Mouse (Mus musculus) frontal cortex, postnatal 36 days (tissue): ENCODE measurements around the gene Ift52.
"Not testable (repeated sequence)": the region's sequence is repeated elsewhere in the genome, so short reads cannot be mapped to it uniquely, and the experiment has no call there.

Experiments
- DNase-seq, 2 experiments: peaks; one replicate each; pipeline ENCODE4 v3.0.0; 2022; ENCODE audit warnings: low spot score in 2 of 2

Ift52 gene

DNA sequence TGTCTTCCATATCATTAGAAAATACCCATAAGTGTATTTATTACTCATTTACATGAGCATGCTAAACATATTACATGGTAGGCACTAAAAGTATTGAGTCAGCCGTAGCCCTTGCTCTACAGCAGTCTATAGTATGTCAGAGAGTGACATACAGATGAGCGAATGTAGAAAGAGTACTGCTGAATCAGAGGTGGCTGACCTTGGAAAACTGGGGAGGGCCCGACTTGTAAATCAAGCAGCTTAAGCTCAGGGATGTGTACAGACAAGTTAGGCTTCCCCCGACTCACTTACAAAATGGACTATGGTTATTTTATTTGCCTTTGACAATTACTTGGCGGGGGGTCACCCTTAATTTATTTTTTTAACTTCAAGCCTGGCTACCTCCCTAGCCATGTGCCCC lies 14.1 kb downstream of the Ift52 start:
- DNase-seq: no peak

DNA sequence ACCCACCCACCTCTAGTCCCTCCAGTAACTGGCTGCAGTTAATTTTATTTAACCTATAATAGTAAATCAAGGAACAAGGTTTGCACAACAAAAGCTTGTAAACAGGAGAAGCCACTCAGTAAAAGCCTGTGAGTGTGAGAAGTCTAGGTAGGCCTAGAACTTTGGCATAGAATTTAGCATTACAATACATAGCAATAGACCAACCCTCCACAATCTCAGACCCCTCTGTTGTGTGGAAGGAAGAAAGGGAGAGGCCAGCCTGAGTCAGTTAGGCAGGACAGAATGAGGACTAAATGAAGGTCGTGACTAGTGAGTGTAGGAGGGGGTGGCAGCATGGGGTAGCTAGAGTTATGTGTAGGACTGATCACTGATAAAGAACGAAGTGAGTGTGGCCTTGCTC lies 14.6 kb downstream of the Ift52 start:
- no peak for DNase-seq

DNA sequence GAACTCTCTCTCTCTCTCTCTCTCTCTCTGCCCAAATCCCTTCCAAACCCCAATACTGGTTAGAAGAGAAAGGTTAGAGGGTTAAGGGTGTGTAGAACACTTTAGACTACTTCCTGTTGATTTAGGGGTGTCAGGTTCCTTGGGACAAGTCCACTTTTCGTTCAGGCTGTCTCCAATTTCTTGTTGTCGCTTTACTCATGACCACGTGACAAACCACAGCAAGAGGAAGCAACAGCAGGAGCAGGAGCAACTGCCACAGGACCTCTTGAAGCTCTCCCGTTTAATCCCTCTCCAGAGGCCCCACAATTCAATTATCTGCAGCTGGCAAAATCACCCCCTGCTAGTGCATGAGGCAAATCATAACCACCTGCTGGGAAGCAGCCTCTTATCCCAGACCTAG lies 15.5 kb downstream of the Ift52 start:
- DNase-seq: no peak

DNA sequence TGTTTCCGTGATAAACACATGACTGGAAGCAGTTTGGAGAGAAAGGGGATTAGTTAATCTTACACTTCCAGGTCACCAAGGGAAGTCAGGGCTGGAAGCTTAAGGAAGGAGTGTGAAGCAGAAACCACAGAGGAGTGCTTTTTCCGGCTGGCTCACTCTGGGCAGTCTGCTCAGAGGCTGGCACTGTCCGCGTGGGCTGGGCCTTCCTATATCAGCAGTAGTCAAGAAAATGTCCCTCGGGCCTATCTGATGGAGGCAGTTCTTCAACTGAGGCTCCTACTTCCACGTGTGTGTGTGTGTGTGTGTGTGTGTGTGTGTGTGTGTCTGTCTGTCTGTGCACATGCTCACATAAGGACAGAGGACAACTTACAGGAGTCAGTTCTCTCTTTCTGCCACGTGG lies 22.8 kb downstream of the Ift52 start:
- DNase-seq: no peak

DNA sequence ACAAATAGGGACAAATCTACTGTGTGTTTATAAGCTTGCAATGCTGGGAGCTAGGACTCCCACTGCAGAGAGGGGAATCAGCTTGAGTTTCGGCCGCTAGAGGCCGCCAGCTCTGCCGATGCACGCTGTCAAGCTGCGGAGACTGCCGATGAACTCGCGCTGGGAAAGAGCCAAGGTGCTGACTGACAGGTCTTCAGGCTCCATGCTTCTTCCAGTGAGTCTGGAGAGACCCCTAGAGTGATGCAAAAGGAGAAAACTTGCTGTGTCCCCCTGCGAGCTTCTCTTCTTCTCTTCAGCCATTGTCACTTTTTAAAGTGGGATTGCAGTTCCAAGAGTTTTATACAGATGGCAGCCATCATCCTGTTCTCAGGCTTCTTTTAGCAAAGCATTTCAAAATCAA lies 31.0 kb downstream of the Ift52 start:
- DNase-seq: peak; percentile 65 to 77

DNA sequence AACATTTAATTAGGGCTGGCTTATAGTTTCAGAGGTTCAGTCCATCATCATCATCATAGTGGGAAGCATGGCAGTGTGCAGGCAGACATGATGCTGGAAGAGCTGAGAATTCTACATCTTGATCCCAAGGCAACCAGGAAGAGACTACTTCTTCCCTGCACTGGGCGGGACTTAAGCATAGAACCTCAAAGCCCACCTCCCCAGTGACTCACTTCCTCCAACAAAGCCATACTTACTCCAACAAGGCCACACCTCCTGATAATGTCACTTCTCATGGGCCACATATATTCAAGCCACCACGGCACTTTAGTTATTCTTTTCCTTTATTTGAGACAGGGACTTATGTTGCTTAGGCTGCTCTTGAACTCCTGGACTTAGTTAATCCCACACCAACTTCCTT lies 32.0 kb downstream of the Ift52 start:
- no peak for DNase-seq

DNA sequence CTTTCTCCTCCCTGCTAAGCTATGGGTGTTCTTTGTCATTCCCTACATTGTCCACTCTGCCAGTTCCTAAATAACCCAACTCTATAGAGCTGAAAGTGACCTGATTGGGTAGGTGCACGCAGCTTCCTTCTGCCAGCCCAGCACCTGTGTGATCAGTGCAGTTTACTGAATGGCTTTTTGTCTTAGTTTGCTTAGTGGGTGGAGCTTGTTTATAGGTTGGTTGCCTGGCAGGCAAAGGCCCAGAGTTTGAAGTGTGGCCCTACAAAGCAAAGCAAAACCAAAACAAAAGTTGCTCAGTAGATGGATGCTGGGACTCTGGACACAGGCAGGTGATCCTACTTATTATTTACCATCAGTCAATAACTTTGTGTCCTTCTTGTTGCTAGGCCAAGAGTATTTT lies 34.5 kb downstream of the Ift52 start:
- no peak for DNase-seq

DNA sequence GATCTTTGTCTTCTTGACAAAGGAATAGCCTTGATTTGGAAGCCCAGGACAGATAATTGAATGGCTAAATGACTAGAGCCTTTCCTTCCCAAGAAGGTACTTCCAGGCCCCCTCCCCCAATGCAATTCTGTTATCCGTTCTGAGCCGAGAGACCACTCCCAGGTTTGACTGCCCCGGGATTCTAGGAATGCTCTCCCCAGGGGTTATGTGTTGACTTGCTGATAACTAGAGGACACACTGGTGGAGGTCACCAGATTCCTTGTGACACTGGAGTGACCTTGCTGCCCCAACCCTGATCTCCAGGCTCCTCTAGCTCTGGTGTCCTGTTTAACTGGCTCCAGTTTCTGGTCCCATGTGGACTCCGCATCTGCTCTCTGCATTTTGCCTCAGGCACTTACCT lies 34.9 kb downstream of the Ift52 start:
- no peak for DNase-seq

DNA sequence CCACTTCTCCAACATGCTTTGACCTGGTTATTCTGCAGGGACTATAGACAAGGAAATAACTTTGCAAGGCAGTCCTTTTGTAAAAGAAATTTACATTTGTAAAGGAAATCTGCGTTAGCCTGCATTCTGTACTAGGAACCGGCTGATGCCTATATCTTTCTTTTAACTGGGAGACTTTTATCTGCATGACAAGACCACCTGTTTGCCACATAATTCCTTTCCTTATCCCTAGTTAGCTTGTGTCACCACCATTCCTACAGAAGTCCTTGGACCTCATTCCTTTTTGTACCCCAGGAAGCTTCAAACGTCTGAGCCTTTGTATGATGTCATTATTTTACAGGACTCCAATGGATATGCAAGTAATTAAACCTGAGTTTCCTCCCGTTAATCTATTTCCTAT lies 35.7 kb downstream of the Ift52 start:
- DNase-seq: no peak

DNA sequence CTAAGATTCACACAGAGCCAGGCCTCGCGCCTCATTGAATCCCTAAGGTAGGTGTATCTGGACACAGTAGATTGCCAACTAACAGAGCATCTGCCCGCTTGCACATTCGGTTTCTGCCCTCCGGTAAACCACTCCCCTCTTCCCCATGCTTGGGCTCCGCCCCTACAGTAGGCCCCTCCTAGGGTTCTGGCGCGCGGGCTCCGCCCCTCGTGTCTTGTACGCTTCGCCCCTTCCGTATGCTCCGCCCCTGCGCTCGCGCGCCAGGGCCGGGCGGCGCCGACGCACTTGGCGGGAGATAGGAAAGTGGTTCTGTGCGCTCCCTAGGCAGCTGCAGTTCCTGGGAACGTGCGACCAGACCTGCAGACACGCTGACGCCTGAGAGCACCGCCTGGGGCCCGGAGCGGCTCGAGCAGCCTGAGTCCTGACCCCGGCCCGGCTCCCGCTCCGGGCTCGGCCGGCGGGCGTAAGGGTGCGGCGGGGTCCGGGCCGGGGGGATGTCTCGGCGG lies 37.2 kb downstream of the Ift52 start, which contains the start of gene Mybl2:
Mybl2 (plus strand) TSS at position 353 of the 506 bp plus-strand sequence.
- DNase-seq: peak; percentile 80 to 81

DNA sequence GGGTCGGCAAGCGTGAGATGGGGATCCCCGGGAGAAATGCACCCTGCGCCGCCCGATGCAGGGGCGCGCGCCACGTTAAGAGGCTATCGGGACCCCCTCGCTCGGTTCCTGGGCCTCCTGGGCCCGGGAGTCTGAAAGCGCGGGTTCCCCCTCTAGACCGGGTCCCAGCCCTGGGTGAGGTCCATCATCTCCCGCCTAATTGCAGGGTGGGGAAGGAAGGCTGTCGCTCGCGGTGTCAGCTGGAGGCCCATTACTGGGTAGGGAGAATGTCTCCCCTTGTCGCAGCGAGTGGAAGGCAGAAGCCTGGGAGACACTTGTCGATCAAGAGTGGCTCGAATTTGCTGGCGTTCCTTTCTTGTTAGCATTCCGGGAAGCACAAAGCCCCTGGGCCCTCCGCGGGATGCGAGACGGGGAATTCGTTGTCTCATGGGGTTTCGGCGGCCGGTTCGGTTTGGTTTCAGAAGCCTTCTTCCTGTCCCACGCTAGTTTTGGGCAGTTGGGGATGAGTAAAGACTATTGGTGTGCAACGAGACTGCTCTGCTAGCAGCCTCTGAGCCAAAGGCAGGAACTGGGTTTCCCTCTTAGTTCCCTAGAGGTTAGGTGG lies 37.8 kb downstream of the Ift52 start:
- DNase-seq: no peak

DNA sequence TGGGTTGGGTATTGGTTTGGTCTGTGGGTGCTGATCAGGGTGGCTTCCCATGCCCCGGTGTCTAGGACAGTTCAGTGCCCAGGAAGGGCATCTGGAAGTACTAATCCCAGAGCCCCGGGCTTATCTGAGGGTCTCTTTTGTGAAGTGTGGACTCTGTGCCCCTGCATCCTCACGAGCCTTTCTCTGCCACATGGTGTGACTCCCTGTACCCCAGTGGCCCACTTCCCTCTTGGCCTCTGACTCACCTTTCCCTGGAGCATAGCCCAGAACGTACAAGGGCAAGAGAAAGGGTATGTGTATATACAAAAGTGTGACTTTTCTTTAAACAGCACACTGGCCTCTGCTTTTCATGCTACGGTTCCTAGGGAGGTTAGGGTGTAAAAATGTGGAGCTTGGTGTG lies 38.6 kb downstream of the Ift52 start:
- no peak for DNase-seq

DNA sequence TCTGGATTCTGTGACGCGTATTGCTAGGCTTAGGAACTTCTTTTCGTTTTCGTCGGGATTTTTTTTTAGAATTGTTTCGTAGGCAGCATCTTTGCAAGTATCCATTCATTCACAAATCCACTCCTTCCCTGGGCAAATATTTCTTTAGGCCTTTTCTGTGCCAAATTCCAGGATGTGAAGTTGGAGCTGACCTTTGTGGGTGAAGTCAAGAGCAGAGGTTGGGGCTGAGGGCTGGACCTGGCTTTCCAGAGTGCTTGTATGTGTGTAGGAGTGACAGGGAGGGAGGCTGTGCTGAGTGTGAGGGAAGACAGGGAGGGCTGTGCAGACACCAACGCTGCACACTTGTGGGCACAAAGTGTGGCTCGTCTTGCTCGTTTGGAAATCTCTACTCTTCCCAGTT lies 39.4 kb downstream of the Ift52 start:
- DNase-seq: no peak

DNA sequence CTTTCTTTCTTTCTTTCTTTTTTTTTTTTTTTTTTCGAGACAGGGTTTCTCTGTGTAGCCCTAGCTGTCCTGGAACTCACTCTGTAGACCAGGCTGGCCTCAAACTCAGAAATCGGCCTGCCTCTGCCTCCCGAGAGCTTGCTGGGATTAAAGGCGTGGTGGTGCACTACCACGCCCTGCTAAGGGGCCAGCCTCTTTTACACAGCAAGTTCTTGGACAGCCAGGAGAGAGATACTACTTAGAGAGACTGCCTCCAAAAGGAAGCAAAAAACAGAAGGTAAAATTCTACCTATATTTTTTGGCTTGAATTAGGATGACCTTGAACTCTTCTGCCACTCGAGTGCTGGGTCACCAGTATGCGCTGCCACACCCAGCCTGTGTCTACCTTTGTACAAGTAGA lies 41.8 kb downstream of the Ift52 start:
- not testable (repeated sequence) for DNase-seq

DNA sequence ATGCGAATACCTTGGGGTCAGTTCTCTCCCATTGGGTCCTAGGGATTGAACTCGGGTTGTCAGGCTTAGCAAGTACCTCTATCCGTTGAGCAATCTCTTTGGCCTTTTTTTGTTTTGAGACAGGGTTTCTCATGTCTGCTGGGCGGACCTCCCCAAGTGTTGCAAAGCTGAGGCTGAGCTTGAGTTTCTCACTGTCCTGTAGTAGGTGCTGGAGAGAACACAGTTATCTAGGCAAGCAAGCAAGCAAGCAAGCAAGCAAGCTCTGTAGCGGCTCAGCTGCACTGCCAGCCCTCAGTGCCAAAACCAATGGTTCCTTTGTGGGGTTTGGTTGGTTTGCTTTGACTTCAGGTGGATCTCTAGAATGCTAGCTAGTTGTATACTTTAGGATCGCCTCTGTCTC lies 43.5 kb downstream of the Ift52 start:
- DNase-seq: no peak

DNA sequence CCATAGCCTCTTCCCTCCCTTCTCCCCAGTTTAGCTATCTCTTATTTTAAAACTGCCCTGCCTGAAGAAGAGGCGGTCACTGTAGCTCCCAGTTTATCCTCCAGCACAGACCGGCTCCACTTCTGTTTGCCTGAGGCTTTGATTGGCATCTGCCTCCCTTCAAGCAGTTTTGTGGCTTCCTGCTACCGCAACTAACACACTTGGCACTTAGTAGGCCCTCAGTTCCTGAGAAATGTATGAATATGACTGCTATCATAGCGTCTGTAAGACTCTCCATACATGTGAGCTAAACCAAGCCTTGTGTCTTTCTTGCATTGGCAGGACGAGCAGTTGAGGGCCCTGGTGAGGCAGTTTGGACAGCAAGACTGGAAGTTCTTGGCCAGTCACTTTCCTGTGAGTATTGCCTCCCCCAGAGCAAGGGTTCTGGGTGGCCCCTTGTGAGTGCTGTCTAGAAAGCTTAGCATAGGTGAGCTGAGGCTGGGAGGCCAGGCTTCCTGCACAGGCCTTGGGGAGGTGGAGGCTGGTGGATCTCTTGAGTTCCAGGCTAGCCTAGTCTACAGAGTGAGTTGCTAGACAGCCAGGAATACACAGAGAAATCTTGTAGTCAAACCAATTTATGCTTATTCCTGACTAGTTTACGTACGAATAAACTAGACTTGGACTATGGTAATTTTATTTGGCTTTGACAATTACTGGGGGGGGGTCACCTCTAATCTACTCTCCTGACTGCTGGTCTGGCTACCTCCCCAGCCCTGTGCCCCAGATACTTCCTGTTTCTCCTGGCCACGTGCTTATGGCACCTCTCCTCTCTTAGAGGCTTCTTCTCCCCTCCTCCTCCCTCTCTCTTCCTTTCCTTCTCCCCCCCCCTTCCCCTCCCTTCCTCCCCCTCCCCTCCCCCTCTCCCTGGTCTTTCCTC lies 44.3 kb downstream of the Ift52 start:
- no peak for DNase-seq

DNA sequence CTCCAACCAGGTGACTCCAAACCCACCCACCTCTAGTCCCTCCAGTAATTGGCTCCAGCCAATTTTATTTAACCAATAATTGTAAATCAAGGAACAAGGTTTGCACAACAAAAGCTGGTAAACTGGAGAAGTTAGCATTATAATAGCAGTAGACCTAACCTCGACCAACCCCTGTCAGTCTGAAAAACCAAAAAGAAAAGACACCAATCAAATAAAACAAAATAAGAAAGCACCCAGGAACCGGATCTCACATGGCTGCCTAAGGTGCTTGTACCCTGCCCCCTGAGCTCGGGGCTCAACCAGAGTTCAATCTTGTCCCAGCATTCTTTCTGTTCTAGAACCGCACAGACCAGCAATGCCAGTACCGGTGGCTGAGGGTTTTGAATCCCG lies 45.0 kb downstream of the Ift52 start:
- DNase-seq: no peak

DNA sequence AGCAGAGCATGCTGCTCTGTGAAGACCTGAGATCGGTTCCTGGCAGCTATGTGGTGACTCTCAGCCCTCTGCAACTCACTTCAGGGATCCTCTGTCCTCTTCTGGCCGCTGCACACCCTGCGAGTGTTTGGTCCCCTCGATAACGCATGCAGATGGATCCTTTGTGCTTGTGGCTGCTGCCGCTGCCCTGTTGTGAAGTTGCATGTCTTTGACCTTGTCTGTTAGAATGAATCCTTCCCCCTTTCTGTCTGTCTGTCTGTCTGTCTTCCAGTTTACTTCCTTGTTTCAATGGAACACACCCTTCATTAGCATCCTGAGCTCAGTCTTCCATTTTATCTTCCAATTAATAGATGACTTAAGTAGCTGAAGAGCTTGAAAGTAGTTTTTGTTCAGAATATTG lies 49.2 kb downstream of the Ift52 start:
- no peak for DNase-seq

DNA sequence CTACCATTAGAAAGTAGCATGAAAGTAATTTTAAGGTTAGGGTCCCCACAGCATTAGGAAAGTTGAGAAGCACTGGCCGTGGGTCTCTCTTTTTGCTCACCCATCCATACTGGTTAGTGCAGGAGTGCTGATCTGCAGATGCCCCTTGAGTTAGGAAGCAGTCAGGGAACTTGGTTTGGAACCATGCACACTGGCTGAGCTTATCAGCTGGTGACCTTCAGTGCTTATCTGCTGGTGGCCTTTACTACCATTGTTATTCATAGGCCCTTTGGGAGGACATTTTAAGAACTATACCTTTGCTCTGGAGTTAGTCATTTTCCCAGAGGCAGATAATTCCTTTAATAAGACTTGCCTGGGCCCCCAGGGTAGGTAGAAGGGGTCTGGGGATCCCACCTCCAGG lies 50.1 kb downstream of the Ift52 start:
- DNase-seq: no peak

DNA sequence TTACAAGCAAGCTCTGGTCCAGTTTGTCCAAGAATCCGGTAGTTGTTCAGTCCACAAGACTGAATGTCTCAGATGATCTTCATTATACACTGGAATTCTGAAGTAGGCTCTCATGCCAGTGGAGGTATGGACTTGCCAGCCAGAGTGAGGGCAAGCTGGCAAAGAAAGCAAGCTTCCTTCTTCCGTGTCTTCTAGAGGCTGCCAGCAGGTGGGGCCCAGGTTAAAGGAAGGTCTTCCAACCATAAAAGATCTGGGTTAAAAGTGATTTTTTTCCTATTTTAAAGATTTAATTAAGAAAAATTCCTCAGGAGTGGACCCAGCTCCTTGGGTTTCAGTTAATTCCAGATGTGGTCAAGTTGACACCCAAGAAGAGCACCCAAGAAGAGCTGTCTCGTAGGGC lies 53.1 kb downstream of the Ift52 start:
- no peak for DNase-seq

DNA sequence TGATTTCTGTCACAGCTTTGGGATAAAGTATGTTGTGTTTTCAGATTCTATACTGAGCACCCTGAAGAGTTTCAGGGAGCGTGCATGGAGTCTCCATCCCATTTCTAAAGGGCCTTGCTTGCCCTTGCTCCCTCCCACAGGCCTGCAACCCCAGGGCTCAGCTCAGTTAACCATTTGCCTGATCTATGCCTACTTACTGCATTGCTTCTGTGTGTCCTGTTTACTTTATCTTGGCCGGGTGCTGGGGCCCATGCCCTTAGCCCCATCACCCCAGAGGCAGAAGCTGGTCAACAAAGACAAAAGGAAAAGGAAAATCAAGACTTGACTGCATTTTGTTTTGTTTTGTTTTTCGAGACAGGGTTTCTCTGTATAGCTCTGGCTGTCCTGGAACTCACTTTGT lies 54.4 kb downstream of the Ift52 start:
- no peak for DNase-seq

DNA sequence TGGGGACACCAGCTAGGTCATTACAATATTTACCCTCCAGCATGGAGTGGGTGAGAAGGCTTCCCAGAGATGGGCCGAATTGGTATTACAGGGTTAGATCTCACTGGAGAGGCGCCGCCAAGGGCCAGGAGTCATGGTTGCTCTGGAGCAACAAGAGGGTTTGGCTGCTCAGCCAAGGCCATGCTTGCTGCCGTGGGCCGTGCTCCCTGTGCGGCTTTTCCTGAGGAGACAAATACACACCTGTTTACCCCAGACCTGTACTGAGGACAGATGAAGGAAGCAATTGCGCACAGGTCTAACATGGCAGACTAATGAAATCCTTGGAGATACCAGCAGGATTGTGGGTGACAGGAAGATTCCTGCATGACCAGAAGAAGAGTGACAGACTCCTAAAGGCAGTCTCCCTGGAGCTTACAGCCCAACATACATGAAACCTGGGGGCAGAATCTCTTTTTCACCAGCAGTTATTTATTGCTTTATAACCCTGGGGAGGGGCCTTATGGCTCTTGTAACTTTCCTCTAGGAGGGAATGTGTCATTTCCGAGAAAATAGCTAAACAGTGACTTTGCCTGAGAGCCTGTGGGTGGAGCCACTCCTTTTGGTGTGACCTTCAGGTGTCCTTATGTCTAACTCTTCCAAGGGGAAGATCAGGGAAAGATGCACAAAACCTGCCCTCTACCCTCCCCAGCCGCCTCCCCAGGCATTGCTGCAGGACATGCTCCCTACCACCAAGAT lies 56.0 kb downstream of the Ift52 start:
- DNase-seq: no peak

DNA sequence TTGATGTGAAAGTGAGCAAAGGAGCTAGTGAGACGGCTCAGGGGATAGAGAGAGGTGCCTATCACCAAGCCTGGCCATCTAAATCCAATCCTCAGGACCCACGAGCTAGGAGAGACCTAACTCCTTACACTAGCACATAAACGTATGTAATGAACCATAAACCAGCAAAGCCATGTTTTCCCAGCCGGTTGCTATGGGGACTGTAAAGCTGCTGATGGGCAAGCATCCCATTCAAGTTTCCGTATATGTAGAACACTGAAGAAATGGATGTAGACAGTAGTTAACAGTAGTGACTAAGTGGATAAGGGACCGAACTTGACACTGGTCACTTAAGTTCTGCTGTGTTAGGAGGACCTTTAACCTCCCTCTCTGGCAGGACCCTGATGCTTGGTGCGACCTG lies 56.9 kb downstream of the Ift52 start:
- DNase-seq: peak in 1 of 2 experiments; percentile 22
